Mouse (Mus musculus): ENCODE measurements around the gene Kif5c.

The Kif5c gene

GRCm38 (mm10) chr2:49741895-49742734 lies 123.0 kb downstream of the Kif5c start:
- DNase-seq (ENCODE audit: extremely low read depth, insufficient read length, low spot score): no peak

GRCm38 (mm10) chr2:49742919-49743318 lies 123.8 kb downstream of the Kif5c start:
- DNase-seq (ENCODE audit: extremely low read depth, insufficient read length, low spot score): no peak

GRCm38 (mm10) chr2:49743775-49744174 lies 124.7 kb downstream of the Kif5c start:
- DNase-seq (ENCODE audit: extremely low read depth, insufficient read length, low spot score): no peak

GRCm38 (mm10) chr2:49744251-49745093 lies 125.4 kb downstream of the Kif5c start:
- peak; percentile 66 for DNase-seq (ENCODE audit: extremely low read depth, insufficient read length, low spot score)

GRCm38 (mm10) chr2:49745094-49745781 lies 126.1 kb downstream of the Kif5c start:
- peak; percentile 61 for DNase-seq (ENCODE audit: extremely low read depth, insufficient read length, low spot score)

DNA sequence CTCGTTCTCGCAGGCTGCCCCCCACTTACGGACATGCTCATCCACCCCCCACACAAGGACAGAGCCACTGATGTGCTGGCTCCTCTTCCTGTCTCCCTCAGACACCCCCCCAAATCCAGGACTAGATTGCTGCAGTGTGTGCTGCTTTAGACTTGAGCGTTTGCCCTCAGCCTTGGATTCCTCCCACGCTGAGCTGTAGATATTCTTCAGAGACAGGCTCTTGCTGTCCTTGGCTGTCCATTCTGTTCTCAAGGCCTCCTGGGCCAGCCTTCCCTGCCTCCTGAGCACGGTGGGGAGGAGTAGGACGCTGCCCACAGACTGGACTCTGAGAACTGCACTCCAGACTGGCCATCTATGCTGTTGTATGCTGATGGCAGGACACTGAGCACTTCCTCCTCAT lies 127.8 kb downstream of the Kif5c start:
- DNase-seq (ENCODE audit: extremely low read depth, insufficient read length, low spot score): no peak

DNA sequence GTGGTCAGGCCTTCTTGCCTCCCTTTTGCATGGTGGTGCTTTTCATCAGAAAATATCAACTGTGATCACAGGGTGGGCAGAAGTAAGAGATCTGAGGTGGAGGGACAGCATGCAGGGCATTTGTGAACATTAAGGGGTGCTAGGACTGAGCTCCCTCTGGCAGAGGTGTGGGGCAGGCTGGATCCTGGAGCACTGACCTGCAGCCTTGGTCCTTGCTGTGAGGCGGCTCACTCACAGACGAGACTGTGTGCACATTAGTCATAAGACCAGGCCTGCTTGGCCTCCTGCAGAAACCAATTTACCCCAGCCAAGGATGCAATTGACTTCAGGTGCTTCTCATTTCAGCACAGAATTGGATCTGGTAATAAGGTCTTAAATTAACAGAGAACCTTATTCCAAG lies 128.6 kb downstream of the Kif5c start:
- DNase-seq (ENCODE audit: extremely low read depth, insufficient read length, low spot score): no peak

GRCm38 (mm10) chr2:49748628-49749342 lies 129.7 kb downstream of the Kif5c start:
- no peak for DNase-seq (ENCODE audit: extremely low read depth, insufficient read length, low spot score)

- DNase-seq (ENCODE audit: extremely low read depth, insufficient read length, low spot score): no peak
Observed at GRCm38 (mm10) chr2:49749730-49750576, 130.9 kb downstream of the Kif5c start.

DNA sequence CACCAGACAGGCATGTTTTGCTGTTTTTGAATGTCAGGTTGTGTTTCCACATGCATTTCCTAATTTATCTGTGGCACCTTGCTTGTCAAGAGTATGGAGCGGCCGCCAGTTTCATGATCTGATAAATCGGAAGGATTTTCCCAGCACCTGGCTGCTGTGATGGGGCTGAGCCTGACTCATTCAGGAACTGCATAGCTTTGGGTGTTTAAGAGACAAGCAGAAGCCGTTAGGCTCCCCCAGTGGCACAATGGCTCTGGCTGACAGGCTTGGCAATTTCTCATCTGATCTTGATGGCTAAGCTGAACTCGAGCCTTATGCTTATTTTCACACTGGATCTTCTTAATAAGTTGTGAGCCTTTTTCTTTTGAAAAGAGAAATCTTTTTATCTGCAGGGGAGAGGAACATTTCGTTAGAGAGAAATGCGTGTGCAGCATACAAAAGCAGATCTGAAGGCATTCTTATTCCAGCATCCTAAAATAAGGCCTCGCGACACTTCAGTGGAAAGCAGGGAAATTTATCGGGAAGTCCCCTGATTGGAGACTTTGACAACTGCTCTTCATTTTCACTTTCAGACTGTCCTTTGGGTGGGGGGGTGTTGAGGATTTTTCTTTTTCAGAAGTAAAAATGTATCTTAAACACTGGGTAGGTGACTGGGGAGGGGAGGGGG lies 132.6 kb downstream of the Kif5c start:
- no peak for DNase-seq (ENCODE audit: extremely low read depth, insufficient read length, low spot score)

- DNase-seq (ENCODE audit: extremely low read depth, insufficient read length, low spot score): no peak
Observed at GRCm38 (mm10) chr2:49752211-49752607, 133.1 kb downstream of the Kif5c start.

- DNase-seq (ENCODE audit: extremely low read depth, insufficient read length, low spot score): no peak
Observed at GRCm38 (mm10) chr2:49753062-49753461, 134.0 kb downstream of the Kif5c start.

DNA sequence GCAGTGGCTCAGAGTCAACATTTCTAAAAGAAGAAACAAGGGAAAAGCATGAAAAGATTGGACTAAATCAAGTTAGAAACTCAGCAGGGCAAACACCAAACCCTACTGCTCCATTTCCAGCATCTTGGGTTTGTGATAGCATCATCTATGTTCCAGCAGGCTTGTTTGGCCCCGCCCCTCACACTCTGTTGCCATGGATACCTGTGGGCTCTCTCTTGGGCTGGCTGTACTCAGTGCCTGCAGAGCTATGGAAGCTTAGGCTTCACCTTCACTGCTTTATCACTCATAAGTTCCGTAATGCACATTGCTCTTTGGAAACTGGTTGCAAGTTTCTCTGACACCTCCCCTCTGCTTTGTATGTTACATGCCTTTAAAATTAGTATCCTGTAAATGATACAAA lies 136.0 kb downstream of the Kif5c start:
- DNase-seq (ENCODE audit: extremely low read depth, insufficient read length, low spot score): no peak

GRCm38 (mm10) chr2:49757616-49758015 lies 138.5 kb downstream of the Kif5c start:
- no peak for DNase-seq (ENCODE audit: extremely low read depth, insufficient read length, low spot score)

GRCm38 (mm10) chr2:49764331-49764946 lies 145.3 kb downstream of the Kif5c start:
- DNase-seq (ENCODE audit: extremely low read depth, insufficient read length, low spot score): peak; percentile 42

- DNase-seq (ENCODE audit: extremely low read depth, insufficient read length, low spot score): no peak
Observed at GRCm38 (mm10) chr2:49768916-49769315, 149.8 kb downstream of the Kif5c start.

DNA sequence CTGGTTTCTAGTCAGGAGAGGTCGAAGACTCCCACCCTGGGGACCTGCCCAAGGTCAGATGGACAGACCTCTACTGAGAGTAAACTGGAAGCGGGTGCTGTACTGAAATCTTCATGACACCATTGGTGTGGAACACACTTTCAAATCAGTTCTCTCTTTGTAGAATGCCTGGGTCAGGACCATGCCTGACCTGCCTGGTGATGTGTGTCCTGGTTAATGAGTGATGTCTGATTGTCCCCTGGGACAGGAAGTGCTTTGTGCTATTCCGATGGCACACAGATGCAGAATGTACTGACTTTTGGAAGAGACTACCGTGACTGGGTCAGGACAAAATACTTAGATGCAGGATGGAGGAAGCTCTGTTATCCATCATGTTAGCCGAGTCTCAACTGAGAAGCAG lies 151.3 kb downstream of the Kif5c start:
- no peak for DNase-seq (ENCODE audit: extremely low read depth, insufficient read length, low spot score)

DNA sequence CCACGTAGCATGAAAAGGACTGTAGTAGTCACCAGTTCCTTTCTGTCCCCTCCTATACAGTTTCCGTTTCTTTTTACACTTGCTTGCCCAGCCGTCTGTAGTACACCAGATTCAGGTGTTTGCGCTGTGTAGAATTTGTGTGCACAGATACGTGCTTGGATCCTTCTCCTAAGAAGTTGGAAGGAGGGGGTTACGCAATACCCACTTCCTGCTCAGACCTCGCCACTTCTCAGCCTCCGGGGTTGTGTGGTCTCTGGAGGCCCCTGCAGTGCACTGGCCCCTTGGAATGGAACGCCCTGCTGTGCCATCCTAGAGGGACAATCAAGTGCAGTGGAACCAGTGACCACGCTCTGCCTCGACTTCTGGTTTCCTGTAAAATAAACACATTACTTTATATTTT lies 152.1 kb downstream of the Kif5c start:
- no peak for DNase-seq (ENCODE audit: extremely low read depth, insufficient read length, low spot score)
